Mouse (Mus musculus): Measurements from ENCODE around the gene Fads2.

- TF ChIP-seq TAL1 (IDR thresholded peaks at IDR 0.05; ENCODE audit: low read length) (no peak), GATA1 (IDR thresholded peaks at IDR 0.05; ENCODE audit: low read length) (no peak)
Measured at GRCm38 (mm10) chr19:10112956-10113355, 11.4 kb upstream of the Fads2 start.
